Mouse (Mus musculus) neural tube, embryonic 12.5 days (tissue): ENCODE data around the gene Psmb3. TPM values are rescaled to one million over a fixed set of nuclear protein-coding genes. Genes with fewer than 3 reads are reported as not detected.
"Not testable (repeated sequence)": the region's sequence is repeated elsewhere in the genome, so short reads cannot be mapped to it uniquely, and the experiment has no call there.

ENCODE experiments used
- ATAC-seq: fragments of 200-750 bp; cut with Nextera tagmentation; 2 replicates; pipeline ENCODE4 v1.8.0; 2017; ENCODE audit warnings: low read depth, mild to moderate bottlenecking, moderate TSS enrichment, moderate library complexity; ENCODE audit not compliant: low FRiP score
- H3K27ac ChIP-seq: fragments of 300-500 bp; sonication (generic); 2 replicates; pipeline ENCODE4 v1.5.1; 2016
- H3K27me3 ChIP-seq: fragments of 300-500 bp; sonication (generic); replicated peaks from 2 replicates; pipeline ENCODE4 v1.6.1; 2016; ENCODE audit warnings: mild to moderate bottlenecking
- H3K36me3 ChIP-seq: fragments of 300-500 bp; sonication (generic); 2 replicates; pipeline ENCODE4 v1.6.1; 2016; ENCODE audit warnings: mild to moderate bottlenecking
- H3K4me1 ChIP-seq: fragments of 300-500 bp; sonication (generic); 2 replicates; pipeline ENCODE4 v1.6.1; 2016
- H3K4me2 ChIP-seq: fragments of 300-500 bp; sonication (generic); replicated peaks from 2 replicates; pipeline ENCODE4 v1.6.1; 2016; ENCODE audit warnings: mild to moderate bottlenecking
- H3K4me3 ChIP-seq: fragments of 300-500 bp; sonication (generic); 2 replicates; pipeline ENCODE4 v1.5.1; 2016
- H3K9ac ChIP-seq: fragments of 300-500 bp; sonication (generic); 2 replicates; pipeline ENCODE4 v1.6.1; 2016; ENCODE audit warnings: mild to moderate bottlenecking
- H3K9me3 ChIP-seq: fragments of 300-500 bp; sonication (generic); 2 replicates; pipeline ENCODE4 v1.6.1; 2016; ENCODE audit warnings: mild to moderate bottlenecking
- WGBS: fragments of 180-500 bp; shearing (Covaris S2); methylation state at CpG from one replicate; pipeline ENCODE4 v1.1.7; 2016; 5-methylcytosine and 5-hydroxymethylcytosine counted together
- polyA plus RNA-seq: library from polyadenylated mRNA; unstranded; fragments of >200 nt; fragmentation: Nextera tagmentation; extraction: Ambion mirVana; gene quantifications from 2 replicates; pipeline ENCODE4 v1.2.1, GENCODE M21; 2016

The Psmb3 gene
- 453 and 497 TPM in 2 replicates for polyA plus RNA-seq

DNA sequence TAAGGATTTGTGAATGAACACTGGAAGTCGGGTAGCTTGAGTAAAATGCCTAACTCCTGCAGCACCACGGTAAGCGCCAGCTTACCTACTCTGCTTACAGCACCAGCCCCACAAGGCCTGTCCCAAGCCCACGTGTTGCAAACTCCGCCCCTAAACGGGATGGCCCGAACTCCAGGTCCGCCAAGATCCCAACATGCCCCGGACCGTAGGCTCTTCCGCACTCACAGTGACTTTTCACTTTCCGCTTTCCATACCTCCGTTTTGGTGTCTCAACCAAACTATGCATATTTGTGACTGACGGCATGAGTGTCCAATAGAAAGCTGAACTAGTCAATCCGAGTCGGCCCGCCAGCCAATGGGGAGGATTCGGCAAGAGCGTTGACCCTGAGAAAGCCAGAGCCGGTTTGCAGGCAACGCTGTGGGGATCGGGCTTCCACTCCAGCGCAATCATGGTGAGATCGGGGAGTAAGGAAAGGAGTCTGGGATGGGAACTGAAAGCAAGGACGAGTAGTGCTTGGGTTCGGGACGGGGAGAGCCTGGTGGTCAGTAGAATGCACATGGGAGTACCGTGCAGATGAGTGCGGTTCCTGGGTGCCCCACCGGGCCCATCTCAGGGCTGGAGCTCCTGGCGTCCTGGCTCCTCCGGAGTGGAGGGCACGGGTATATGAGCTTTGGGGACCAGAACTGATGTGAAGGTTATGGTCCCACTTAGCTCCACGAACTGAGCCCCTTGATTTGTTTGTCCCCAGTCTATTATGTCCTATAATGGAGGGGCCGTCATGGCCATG, at the start of gene Psmb3:
Psmb3 (plus strand) TSS at position 361 of the 788 bp plus-strand sequence.
- peak within 1 kb of the TSS; percentile 81 for H3K4me2 ChIP-seq
- no peak within 1 kb of the TSS for H3K27ac ChIP-seq
- no peaks in the 10 kb centered on the region for H3K9me3 ChIP-seq
- H3K9ac ChIP-seq: peak within 1 kb of the TSS; percentile 80
- under 1% methylated on average over 35 of the region's 35 CpGs for WGBS
- ATAC-seq: peak; percentile 74
- H3K27me3 ChIP-seq: no peaks in the 10 kb centered on the region
- peak within 1 kb of the TSS; percentile 83 for H3K4me3 ChIP-seq
- peaks cover 25% of the 10 kb centered on the region for H3K36me3 ChIP-seq
- peaks cover 29% of the 10 kb centered on the region for H3K4me1 ChIP-seq

DNA sequence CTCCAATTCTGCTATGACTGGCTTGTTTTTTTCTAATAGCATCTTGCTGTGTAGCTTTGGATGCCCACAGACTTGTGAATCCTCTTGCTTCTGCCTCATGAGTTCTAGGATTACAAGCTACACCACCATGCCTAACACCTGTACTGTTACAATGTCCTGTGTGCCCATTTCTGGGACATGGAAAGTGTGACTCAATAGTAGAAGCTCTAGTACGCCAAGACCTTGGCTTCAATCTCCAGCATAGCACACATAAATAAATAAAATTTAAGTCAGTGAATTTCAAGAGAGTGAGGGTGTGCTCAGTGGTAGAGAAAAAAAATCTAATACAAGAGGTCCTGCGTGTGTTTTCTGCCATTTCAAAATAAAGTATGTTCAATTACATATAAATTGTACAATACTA, 49.0 kb upstream of the Psmb3 start:
- Histone ChIP-seq H3K27me3 (no peaks in the 10 kb centered on the region), H3K4me3 (no peak overlapping the region), H3K4me1 (peaks cover 1% of the 10 kb centered on the region), H3K9ac (no peak overlapping the region), H3K27ac (no peak overlapping the region), H3K36me3 (no peaks in the 10 kb centered on the region), H3K9me3 (no peaks in the 10 kb centered on the region), H3K4me2 (no peak overlapping the region)
- WGBS: 95% methylated on average over 2 of the region's 2 CpGs
- ATAC-seq: no peak

DNA sequence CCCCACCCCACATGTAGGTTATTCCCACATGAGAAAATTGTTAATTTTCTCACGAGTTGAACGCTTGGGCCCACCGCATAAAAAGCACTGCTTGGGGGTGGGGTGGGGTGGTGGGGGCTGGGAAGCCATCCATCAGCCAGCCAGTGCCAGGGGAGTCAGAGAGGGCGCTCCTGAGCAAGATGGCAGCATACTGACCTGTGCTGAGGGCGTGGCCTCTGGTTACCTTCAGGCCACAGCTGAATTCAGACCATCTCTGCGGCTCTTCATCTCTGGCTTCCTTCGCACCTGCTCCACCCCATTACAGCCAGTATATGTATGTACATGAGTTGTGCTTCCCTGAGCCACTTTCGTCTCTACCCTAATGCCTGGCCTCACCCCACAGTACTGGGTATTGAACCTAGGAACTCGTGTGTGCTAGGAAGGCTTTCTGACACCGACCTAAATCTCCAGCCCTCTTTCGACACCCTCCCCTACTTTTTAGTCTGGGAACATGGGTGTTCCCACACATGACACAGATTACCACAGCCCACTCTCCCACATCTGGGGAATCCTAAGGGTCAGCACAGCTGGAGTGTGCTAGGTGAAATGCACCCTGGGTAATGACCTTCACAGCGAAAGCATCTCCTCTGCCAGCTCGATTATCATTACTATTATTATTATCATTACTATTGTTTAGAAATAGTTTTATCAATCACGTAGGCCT, 46.8 kb upstream of the Psmb3 start:
- H3K27ac ChIP-seq: no peak overlapping the region
- 76% methylated on average over 14 of the region's 14 CpGs for WGBS
- peaks cover 15% of the 10 kb centered on the region for H3K4me1 ChIP-seq
- H3K9me3 ChIP-seq: no peaks in the 10 kb centered on the region
- H3K4me2 ChIP-seq: no peak overlapping the region
- ATAC-seq: no peak
- H3K36me3 ChIP-seq: no peaks in the 10 kb centered on the region
- H3K9ac ChIP-seq: no peak overlapping the region
- H3K4me3 ChIP-seq: no peak overlapping the region
- H3K27me3 ChIP-seq: peaks cover 8% of the 10 kb centered on the region; the same call in 1 of the 2 replicates

DNA sequence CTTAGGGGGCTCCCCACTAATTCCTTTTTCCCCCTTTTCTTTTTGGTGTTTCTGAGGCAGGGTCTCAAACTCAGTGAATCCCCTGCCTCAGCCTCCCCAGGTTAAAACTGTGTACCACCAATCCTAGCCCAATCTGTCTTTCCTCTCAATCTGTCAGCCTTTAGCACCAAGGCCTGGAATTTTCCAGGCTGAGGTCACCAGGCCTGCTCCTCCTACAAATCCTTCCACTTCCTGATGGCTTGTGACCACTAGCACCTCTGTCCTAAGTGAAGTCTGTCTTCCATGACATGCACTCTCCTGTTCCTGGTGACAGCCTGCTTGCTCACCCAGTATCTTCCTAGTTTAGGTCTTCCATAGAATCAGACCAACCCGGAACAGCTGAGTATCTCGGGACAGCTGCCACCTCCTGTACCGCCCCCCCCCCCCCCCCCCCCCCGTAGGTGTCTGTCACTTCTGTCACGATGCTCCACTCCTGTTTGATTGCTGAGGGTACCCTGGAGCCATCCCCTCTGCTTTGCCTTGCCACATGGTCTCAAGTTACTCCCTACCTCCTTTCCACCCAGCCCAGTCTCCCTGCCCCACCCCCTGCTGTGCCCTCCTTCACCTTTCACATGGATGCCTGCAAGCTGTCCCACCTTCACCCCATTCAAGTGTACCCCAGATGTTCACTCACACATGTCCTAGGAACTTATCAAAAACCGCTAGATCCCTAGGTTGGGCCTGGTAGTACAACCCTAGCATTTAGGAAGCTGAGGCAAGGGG, 45.8 kb upstream of the Psmb3 start:
- no peak for ATAC-seq
- Histone ChIP-seq H3K27me3 (peaks cover 17% of the 10 kb centered on the region), H3K4me1 (peaks cover 25% of the 10 kb centered on the region), H3K4me2 (no peak overlapping the region), H3K9ac (0 out of 2 replicates have a peak overlapping the region, but pooled peaks have one; percentile 26), H3K9me3 (no peaks in the 10 kb centered on the region), H3K4me3 (no peak overlapping the region), H3K27ac (no peak overlapping the region), H3K36me3 (no peaks in the 10 kb centered on the region)
- WGBS: 29% methylated on average over 6 of the region's 6 CpGs

DNA sequence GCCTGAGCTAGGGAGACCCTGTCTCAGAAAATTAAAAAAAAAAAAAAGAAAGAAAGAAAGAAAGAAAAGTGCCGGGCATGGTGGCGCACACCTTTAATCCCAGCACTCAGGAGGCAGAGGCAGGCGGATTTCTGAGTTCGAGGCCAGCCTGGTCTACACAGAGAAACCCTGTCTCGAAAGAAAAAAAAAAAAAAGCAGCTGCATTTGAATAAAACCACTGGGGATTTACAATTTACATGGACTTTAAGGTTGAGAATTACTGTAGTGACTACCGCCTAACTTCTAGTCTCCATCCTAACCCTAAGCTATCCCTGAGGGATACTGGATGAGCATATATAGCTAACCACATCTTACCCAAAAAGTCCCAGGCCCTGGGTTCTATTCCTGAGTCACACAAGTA, 45.2 kb upstream of the Psmb3 start:
- not testable (repeated sequence) for H3K4me3 ChIP-seq, ATAC-seq, H3K36me3 ChIP-seq, H3K27ac ChIP-seq, H3K4me2 ChIP-seq, H3K9ac ChIP-seq, H3K9me3 ChIP-seq
- WGBS: 91% methylated on average over 6 of the region's 6 CpGs
- H3K27me3 ChIP-seq: peaks cover 20% of the 10 kb centered on the region
- peaks cover 29% of the 10 kb centered on the region for H3K4me1 ChIP-seq

DNA sequence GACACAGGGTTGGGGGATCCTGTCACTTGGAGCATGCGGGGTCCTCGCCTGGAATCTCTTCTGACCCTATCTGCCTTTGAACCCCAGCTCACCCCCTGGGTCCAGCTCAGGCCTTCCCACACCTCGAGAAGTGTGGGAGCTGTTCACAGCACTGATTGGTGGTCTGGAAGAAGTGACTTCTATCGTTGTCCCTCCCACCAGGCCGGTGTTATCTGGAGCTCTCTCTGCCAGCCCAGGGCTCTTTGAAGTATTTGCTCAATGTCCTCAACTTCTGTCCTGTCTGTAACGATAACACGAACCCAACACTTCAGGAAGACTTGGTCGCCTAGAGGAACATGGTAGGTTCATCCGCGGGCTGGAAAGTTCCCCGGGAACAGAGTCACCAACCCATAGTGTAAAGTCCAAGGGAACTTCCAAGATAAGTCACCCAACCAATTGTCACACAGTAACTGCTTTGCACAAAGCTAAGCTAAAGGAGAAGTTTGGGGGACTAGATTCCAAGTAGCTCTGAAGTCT, 44.4 kb upstream of the Psmb3 start:
- no peak overlapping the region; the same call in 1 of the 2 replicates for H3K9ac ChIP-seq
- H3K4me1 ChIP-seq: peaks cover 29% of the 10 kb centered on the region
- H3K27me3 ChIP-seq: peaks cover 20% of the 10 kb centered on the region
- no peaks in the 10 kb centered on the region for H3K9me3 ChIP-seq
- ATAC-seq: no peak
- no peaks in the 10 kb centered on the region for H3K36me3 ChIP-seq
- H3K27ac ChIP-seq: no peak overlapping the region
- H3K4me2 ChIP-seq: peak overlapping the region; percentile 85
- 73% methylated on average over 11 of the region's 11 CpGs for WGBS
- H3K4me3 ChIP-seq: no peak overlapping the region

DNA sequence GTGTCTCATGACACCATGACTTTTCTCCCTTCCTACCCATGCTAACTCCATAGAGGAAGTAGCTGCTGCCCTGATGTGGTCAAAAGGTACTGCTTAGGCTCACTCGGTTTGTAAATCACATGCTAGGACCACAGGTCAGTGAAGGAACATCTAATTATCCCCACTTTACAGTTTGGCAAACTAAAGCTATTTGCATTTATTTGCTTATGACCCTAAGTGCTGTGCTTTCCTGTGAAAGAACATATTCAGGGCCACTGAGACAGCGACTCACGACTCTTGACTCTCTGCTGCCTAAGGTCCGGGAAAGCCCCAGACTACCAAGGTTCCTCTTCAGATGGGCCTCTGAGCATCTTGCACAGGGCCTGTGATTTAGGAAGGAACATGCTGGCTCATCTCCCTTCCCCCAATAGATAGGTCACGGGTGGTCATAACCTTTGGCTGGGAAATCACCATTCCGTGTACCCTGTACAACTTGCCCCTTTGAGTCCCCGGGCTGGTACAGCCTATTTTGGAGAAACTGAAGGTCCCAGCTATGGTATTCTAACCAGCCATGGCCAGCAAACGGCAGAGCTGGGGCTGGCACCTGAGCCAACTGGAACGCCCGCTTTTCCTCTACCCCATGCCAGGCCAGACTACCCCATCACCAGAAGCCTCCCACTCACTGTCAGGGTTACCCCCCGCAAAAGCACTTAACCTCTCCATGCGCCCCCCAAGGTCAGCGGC, 43.8 kb upstream of the Psmb3 start:
- Histone ChIP-seq H3K36me3 (no peaks in the 10 kb centered on the region), H3K4me3 (peak overlapping the region; percentile 71), H3K9ac (peak overlapping the region; percentile 87), H3K4me2 (peak overlapping the region; percentile 85), H3K27ac (0 out of 2 replicates have a peak overlapping the region, but pooled peaks have one; percentile 67), H3K4me1 (peaks cover 34% of the 10 kb centered on the region), H3K9me3 (no peaks in the 10 kb centered on the region), H3K27me3 (peaks cover 20% of the 10 kb centered on the region)
- 9% methylated on average over 13 of the region's 13 CpGs for WGBS
- no peak; the same call in 1 of the 2 replicates for ATAC-seq

DNA sequence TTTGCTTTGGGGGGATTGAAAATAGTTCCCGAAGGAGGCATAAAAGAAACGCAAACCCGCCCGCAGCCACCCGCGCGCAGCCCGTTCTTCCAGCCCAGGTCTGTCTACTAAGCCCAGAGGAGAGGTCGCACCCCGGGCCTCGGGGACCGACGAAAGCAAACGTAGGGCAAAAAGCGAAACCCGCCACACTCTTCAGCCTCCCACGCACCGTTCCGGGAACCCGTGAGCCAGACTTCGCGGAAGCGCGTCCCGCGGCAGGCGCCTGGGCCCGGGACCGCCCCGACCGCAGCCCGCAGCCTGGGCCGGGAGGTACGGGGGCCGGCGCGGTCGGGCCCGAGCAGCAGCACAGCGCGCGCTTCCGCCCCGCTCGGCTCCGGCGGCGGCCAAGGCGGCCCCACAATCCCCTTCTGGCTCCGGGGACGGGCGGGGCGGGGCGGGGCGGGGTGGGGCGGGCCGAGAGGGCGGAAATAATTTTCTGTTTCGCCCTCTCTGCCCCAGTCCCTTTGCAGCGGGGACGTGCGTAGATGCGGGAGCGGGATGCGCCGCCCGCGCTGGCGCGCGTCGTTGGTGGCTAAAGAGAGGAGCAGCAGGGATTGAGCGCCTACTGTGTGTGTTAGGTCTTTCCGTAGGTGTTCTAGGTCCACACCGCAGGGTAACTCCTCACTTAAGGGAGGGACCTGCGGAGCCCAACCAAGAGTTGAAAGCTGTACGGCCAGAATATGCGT, 43.0 kb upstream of the Psmb3 start:
- Histone ChIP-seq H3K27ac (peak overlapping the region; percentile 67; the same call in 1 of the 2 replicates), H3K9ac (peak overlapping the region; percentile 87), H3K36me3 (no peaks in the 10 kb centered on the region), H3K27me3 (peaks cover 20% of the 10 kb centered on the region), H3K4me2 (peak overlapping the region; percentile 85), H3K4me3 (peak overlapping the region; percentile 71), H3K4me1 (peaks cover 41% of the 10 kb centered on the region), H3K9me3 (no peaks in the 10 kb centered on the region)
- ATAC-seq: peak; percentile 81
- under 1% methylated on average over 65 of the region's 78 CpGs for WGBS

DNA sequence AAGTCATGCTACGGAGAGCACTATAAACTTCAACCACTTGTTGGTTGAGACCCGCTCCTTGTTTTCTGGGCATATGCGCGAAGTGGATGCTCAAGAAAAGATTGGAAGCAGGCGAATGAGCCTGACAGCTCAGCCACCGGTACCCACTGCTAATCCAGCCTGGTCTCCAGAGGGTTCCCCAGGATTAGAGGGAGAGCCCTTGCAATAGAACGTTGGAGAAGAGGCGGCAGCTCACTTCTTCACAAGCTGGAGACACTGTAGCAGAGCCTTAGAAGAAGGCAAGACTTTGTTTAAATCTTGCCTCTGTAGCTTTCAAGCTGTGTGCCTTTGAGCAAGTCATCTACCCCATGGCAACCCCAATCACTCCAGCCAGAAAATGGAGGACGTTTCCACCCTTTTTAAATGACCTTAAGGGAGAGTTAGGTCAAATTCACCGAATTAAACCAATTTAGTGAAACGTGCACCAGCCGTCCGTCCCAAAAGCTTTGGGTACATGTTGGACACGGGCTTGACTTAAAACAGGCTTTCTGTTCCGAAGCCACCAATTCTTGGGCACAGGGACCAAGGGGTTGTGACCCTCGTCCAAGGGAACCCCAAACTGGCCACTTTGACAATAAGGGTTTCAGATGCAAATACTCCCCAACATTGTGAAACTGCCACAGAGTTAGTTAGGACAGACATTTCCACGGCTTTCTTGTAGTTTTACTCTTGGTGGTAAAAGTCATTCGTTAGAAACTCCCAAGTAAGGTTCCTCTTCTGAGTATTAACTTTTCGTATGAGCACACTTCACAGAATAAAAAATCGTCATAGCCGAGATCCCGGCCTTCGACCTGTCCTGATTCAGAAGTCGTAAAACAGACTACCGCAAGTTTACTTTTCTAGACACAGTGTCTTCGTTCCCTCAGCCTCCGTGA, 42.2 kb upstream of the Psmb3 start:
- peaks cover 46% of the 10 kb centered on the region for H3K4me1 ChIP-seq
- H3K27me3 ChIP-seq: peaks cover 20% of the 10 kb centered on the region
- 2% methylated on average over 27 of the region's 27 CpGs for WGBS
- no peak overlapping the region; the same call in 1 of the 2 replicates for H3K9ac ChIP-seq
- peak overlapping the region; percentile 85 for H3K4me2 ChIP-seq
- ATAC-seq: no peak
- H3K4me3 ChIP-seq: peak overlapping the region; percentile 71
- peaks cover 7% of the 10 kb centered on the region for H3K36me3 ChIP-seq
- no peak overlapping the region for H3K27ac ChIP-seq
- H3K9me3 ChIP-seq: no peaks in the 10 kb centered on the region

DNA sequence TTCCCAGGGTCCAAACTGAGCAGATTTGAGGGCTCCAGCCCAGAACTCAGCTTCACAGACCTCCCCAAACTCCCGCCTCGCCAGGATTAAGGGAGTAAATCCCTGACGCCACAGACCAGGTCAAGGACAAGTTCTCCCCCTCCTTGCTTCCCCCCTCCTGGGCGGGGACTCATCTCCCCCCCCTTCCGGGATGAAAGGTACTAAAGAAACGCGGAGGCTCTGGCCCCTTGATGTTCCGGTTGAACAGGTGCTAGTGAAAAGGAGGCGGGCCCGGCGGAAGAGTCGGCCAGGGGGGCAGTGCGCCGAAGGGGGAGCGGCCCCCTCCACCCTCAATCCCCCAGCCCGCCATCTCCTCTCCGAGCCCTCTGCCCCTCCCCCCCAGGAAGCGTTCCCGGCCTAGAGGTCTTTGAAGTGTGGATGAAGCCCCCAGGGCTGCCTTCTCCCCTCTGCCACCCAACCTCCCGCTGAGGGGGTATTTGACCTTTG, 41.5 kb upstream of the Psmb3 start:
- ATAC-seq: no peak
- Histone ChIP-seq H3K36me3 (peaks cover 13% of the 10 kb centered on the region), H3K4me3 (peak overlapping the region; percentile 22), H3K27ac (no peak overlapping the region), H3K9ac (0 out of 2 replicates have a peak overlapping the region, but pooled peaks have one; percentile 22), H3K27me3 (peaks cover 20% of the 10 kb centered on the region), H3K4me2 (peak overlapping the region; percentile 85), H3K9me3 (no peaks in the 10 kb centered on the region), H3K4me1 (peaks cover 46% of the 10 kb centered on the region)
- 0% methylated on average over 20 of the region's 20 CpGs for WGBS
